Comparison of ENCODE assay signal across 9 mouse cellular contexts in the genomic region with DNA sequence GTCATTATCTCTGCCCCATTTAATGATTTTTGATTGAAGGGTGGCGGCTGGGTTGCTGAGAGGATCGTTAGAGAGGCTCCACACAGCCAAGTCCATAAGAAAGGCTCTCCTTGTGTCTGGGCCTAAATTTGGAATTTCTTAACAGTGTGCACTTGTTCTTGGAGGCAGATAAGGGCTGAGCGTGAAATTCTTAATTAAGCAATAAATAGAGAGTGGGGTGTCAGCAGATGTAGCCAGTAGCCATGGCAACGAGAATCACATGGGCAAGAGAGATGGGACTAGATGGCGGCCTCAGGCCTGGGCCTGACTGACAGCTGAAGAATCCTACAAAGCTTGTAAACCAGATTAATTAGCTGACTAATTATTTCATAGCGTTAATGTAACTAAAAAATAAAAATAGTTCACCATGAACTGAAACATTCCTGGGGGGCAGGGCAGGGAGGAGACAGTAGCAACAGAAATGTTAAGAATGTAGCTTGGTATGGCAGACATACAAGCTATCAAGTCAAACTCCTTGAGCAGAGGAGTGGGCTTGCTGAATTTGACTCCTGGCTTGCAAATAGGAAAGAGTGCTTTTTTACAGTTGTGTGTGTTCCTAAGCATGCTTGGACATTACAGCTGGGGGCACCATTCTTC.
DNase-seq lines count a peak whose midpoint lies in the region; ATAC-seq lines count a peak whose summit lies in the region.
"Had no signal": no experiment of that assay in that cellular context is flagged by ENCODE, and none has a peak within 500 bp of the region (broad histone marks: within the 10 kb centered on the region; RNA-seq: fewer than 3 reads in every experiment).

No protein-coding gene starts in this region.

- no peaks in the 10 kb centered on the region for H3K9me3 ChIP-seq in heart, embryonic 12.5 days (replicated peaks)

- WGBS in heart, embryonic 12.5 days: 68% methylated on average over 6 of the region's 6 CpGs

- no peak overlapping the region for H3K27ac ChIP-seq in heart, embryonic 12.5 days (ENCODE audit: poor library complexity, severe bottlenecking)

- H3K9ac ChIP-seq in heart, embryonic 12.5 days: no peak overlapping the region

- DNase-seq in left cerebral cortex, postnatal 10 days (ENCODE audit: extremely low spot score in 1 of 2, low spot score in 2 of 2): peak; percentile 25 to 45
- DNase-seq in left cerebral cortex, adult 18-20 months (ENCODE audit: low spot score in 2 of 2): no peak
- DNase-seq in frontal cortex, postnatal 36 days (ENCODE audit: low spot score in 2 of 2): peak; percentile 14 to 21
- DNase-seq in left cerebral cortex, postnatal 4 days: peak; percentile 52
- peak; percentile 15 for DNase-seq in right cerebral cortex, postnatal 4 days
- no peak for DNase-seq in kidney, postnatal 14 days
- DNase-seq in ovary, postnatal 10 days (ENCODE audit: low spot score): no peak
- DNase-seq: kidney, adult 9 months had no signal

- no peaks in the 10 kb centered on the region for H3K27me3 ChIP-seq in heart, embryonic 12.5 days (replicated peaks)

- H3K36me3 ChIP-seq in heart, embryonic 12.5 days: no peaks in the 10 kb centered on the region

- no peak overlapping the region for H3K4me3 ChIP-seq in heart, embryonic 12.5 days

- no peak overlapping the region for H3K4me2 ChIP-seq in heart, embryonic 12.5 days

- no peaks in the 10 kb centered on the region for H3K4me1 ChIP-seq in heart, embryonic 12.5 days (replicated peaks)

- intact Hi-C loops in left cerebral cortex, postnatal 10 days (cut with DNase I): no loop called here
- intact Hi-C loops in left cerebral cortex, postnatal 4 days (cut with DNase I): loop anchor here (10.0 kb wide), 1 partner anchor 1068 kb away; no protein-coding TSS in a partner anchor

- ATAC-seq in heart, embryonic 12.5 days (ENCODE audit: insufficient number of reproducible peaks, low FRiP score): no peak

Comparison
In these comparisons a context has a peak if more than half of its experiments do, and no peak if none do; other contexts are left out.
1. DNase-seq: peak in left cerebral cortex, postnatal 10 days (2 of 2), frontal cortex, postnatal 36 days (2 of 2), left cerebral cortex, postnatal 4 days (single experiment) and right cerebral cortex, postnatal 4 days (single experiment); none in left cerebral cortex, adult 18-20 months (0 of 2), kidney, postnatal 14 days (single experiment) and ovary, postnatal 10 days (single experiment).